Mouse (Mus musculus) spleen, adult 18-20 months (tissue): ENCODE measurements around the gene Ncoa3.

ENCODE experiments used
- DNase-seq, 2 experiments: peaks; one replicate each; pipeline ENCODE4 v3.0.0; 2022; ENCODE audit warnings: mixed read lengths in 2 of 2

Ncoa3 gene

GRCm38 (mm10) chr2:166110764-166111163 lies 118.3 kb downstream of the Ncoa3 start:
- DNase-seq: no peak

GRCm38 (mm10) chr2:166111238-166111637 lies 118.8 kb downstream of the Ncoa3 start:
- no peak for DNase-seq

GRCm38 (mm10) chr2:166111831-166112250 lies 119.4 kb downstream of the Ncoa3 start:
- no peak for DNase-seq

GRCm38 (mm10) chr2:166112986-166113385 lies 120.5 kb downstream of the Ncoa3 start:
- no peak for DNase-seq

GRCm38 (mm10) chr2:166115571-166116277 lies 123.3 kb downstream of the Ncoa3 start:
- DNase-seq: peak; percentile 7 to 9

- no peak for DNase-seq
Measured at GRCm38 (mm10) chr2:166116278-166116608, 123.8 kb downstream of the Ncoa3 start.

GRCm38 (mm10) chr2:166116704-166117103 lies 124.3 kb downstream of the Ncoa3 start:
- DNase-seq: no peak

- DNase-seq: no peak
Measured at GRCm38 (mm10) chr2:166119992-166120391, 127.6 kb downstream of the Ncoa3 start.

- DNase-seq: no peak
Measured at GRCm38 (mm10) chr2:166121681-166122355, 129.4 kb downstream of the Ncoa3 start.

GRCm38 (mm10) chr2:166122781-166123180 lies 130.3 kb downstream of the Ncoa3 start:
- DNase-seq: no peak
